Mouse (Mus musculus): ENCODE data around the gene Fshr. TPM values are rescaled to one million over a fixed set of nuclear protein-coding genes. Genes with fewer than 3 reads are reported as not detected.
"Not testable (repeated sequence)": the region's sequence is repeated elsewhere in the genome, so short reads cannot be mapped to it uniquely, and the experiment has no call there.

Gene Fshr
- 0.09 TPM in 1 of 2 replicates, not detected in the other for polyA plus RNA-seq (2015; fragmentation: Nextera tagmentation; extraction: Ambion mirVana)

DNA sequence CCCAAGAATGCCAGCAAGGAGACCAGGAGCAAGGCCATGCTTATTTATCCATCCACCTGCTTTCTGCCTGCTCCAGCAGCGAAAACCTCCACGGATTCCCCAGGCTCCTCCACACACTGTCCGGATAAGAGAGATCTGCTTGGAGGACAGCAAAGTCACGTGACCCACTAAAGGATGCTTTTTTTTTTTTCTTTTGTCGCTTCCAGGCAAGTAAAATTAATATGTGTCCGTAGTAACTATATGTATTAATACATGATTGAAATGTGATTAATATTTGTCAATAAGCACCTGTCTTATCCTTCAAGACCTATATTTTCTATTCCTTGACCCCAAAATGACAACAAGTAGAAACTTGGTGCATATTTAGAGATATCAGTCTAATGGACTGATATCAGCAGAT is at the start of gene Fshr:
Fshr (minus strand) TSS at position 101 of the 400 bp plus-strand sequence.
- H3K4me2 ChIP-seq (replicated peaks): no peak within 1 kb of the TSS
- no peaks in the 10 kb centered on the region for H3K4me1 ChIP-seq
- H3K4me3 ChIP-seq (replicated peaks): no peak within 1 kb of the TSS
- no peaks in the 10 kb centered on the region for H3K27me3 ChIP-seq
- H3K9me3 ChIP-seq (replicated peaks): no peaks in the 10 kb centered on the region
- 88% methylated on average over 6 of the region's 6 CpGs for WGBS
- H3K27ac ChIP-seq (replicated peaks): no peak within 1 kb of the TSS
- ATAC-seq (ENCODE audit: insufficient number of reproducible peaks, low FRiP score, low TSS enrichment, low read depth): no peak
- no peak within 1 kb of the TSS for H3K9ac ChIP-seq
- no peaks in the 10 kb centered on the region for H3K36me3 ChIP-seq

DNA sequence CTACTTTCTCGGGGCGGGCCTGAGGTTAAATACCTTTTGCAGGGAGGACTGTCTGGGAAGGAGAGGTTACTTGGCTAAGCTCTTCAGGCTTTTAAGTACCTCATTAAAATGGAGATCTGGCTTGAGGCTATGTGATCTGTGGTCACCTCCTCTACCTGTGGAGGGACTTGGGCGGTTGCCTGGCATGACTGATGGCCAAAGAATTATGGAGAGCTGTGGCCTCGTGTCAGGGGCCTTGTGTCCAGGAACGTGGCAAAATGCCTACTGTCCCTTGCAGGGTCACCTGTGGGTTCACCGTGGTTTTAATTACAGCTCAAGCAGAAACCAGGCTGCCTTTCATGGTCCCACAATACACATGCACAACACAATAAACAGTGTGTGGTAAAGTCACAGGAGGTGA is 1.7 kb upstream of the Fshr start:
- 80% methylated on average over 6 of the region's 6 CpGs for WGBS
- no peak for ATAC-seq (ENCODE audit: insufficient number of reproducible peaks, low FRiP score, low TSS enrichment, low read depth)
- Histone ChIP-seq H3K4me2 (replicated peaks) (no peak overlapping the region), H3K4me3 (replicated peaks) (no peak overlapping the region), H3K9ac (no peak overlapping the region), H3K27me3 (no peaks in the 10 kb centered on the region), H3K36me3 (no peaks in the 10 kb centered on the region), H3K4me1 (no peaks in the 10 kb centered on the region), H3K9me3 (replicated peaks) (no peaks in the 10 kb centered on the region), H3K27ac (replicated peaks) (no peak overlapping the region)

- ATAC-seq (ENCODE audit: insufficient number of reproducible peaks, low FRiP score, low TSS enrichment, low read depth): no peak
- WGBS: 57% methylated on average over 1 of the region's 1 CpGs
- H3K27me3 ChIP-seq: no peaks in the 10 kb centered on the region
- no peak overlapping the region for H3K9ac ChIP-seq
- H3K4me1 ChIP-seq: no peaks in the 10 kb centered on the region
- H3K9me3 ChIP-seq (replicated peaks): no peaks in the 10 kb centered on the region
- no peak overlapping the region for H3K4me3 ChIP-seq (replicated peaks)
- H3K36me3 ChIP-seq: no peaks in the 10 kb centered on the region
- no peak overlapping the region for H3K27ac ChIP-seq (replicated peaks)
- H3K4me2 ChIP-seq (replicated peaks): no peak overlapping the region
Observed at GRCm38 (mm10) chr17:89173545-89173944, 26.9 kb downstream of the Fshr start.

DNA sequence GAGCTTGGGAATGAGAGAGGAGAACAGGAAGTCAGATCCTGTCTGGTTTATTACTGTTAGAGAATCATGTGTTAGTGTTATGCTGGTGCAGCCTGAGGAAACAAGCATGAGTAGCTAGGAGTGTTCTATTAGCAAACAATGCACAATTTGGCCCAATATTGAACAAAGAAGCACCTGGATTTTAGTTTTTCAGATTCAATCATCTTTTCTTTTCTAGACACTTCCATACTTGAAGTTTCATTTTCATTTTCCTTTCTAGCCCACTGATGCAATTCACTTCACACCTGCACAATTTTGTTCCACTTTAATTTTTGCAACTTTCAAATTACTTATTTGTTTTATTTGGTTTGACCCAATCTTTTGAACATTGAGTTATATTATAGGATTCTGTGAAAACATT is 35.7 kb downstream of the Fshr start:
- no peak overlapping the region for H3K9ac ChIP-seq
- no peak overlapping the region for H3K27ac ChIP-seq (replicated peaks)
- H3K27me3 ChIP-seq: no peaks in the 10 kb centered on the region
- ATAC-seq (ENCODE audit: insufficient number of reproducible peaks, low FRiP score, low TSS enrichment, low read depth): no peak
- no peaks in the 10 kb centered on the region for H3K36me3 ChIP-seq
- H3K4me3 ChIP-seq (replicated peaks): no peak overlapping the region
- H3K4me2 ChIP-seq (replicated peaks): no peak overlapping the region
- no peaks in the 10 kb centered on the region for H3K4me1 ChIP-seq
- H3K9me3 ChIP-seq (replicated peaks): no peaks in the 10 kb centered on the region

DNA sequence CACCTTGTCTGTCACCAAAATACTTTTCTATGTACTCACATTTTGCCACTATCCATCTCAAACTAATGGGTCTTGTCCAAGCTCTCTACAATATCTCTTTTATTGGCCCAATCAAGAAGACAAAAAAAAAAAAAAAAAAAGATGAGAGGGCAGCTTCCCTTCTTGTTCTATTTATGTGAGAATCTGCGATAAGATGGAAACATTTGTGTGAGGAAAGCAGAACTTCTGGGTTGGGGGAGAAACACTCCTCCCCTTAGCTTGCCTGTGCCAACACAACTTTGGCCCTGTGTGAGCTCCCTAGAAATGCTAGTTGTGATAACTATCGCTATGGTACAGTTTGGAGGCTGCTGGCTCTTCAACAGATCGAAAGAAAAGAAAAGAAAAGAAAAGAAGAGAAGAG is 38.0 kb downstream of the Fshr start:
- H3K36me3 ChIP-seq: no peaks in the 10 kb centered on the region
- 92% methylated on average over 3 of the region's 3 CpGs for WGBS
- H3K4me2 ChIP-seq (replicated peaks): no peak overlapping the region
- no peak overlapping the region for H3K9ac ChIP-seq
- H3K4me1 ChIP-seq: no peaks in the 10 kb centered on the region
- no peaks in the 10 kb centered on the region for H3K9me3 ChIP-seq (replicated peaks)
- ATAC-seq (ENCODE audit: insufficient number of reproducible peaks, low FRiP score, low TSS enrichment, low read depth): no peak
- no peak overlapping the region for H3K4me3 ChIP-seq (replicated peaks)
- H3K27me3 ChIP-seq: no peaks in the 10 kb centered on the region
- no peak overlapping the region for H3K27ac ChIP-seq (replicated peaks)

GRCm38 (mm10) chr17:89159343-89159742 is 41.1 kb downstream of the Fshr start:
- H3K4me2 ChIP-seq (replicated peaks); H3K4me3 ChIP-seq (replicated peaks); ATAC-seq (ENCODE audit: insufficient number of reproducible peaks, low FRiP score, low TSS enrichment, low read depth); H3K27ac ChIP-seq (replicated peaks); H3K9ac ChIP-seq; H3K36me3 ChIP-seq; H3K9me3 ChIP-seq (replicated peaks); H3K4me1 ChIP-seq; H3K27me3 ChIP-seq: not testable (repeated sequence)
- 90% methylated on average over 3 of the region's 3 CpGs for WGBS

DNA sequence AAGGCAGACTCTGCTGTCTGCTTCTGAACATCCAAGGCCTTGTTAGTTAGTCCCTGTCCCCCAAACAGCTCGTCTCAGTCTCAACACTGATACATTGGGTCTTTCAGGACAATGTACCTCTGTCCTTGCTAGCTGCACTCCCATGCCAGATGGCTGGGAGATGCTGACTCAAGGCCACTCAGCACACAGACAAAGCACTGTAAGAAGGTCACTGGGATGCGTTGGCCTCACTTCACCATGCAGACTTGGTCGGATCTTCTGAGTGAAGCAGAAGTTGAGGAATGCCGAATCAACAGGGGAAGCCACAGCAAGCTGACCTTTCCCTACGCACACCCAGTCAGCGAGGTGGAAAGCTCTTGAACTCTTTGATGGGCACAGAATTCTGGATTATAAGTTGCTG is 55.7 kb downstream of the Fshr start:
- ATAC-seq (ENCODE audit: insufficient number of reproducible peaks, low FRiP score, low TSS enrichment, low read depth): no peak
- 73% methylated on average over 6 of the region's 6 CpGs for WGBS

GRCm38 (mm10) chr17:89120023-89120422 is 80.5 kb downstream of the Fshr start:
- H3K4me1 ChIP-seq: no peaks in the 10 kb centered on the region
- no peak overlapping the region for H3K27ac ChIP-seq (replicated peaks)
- 68% methylated on average over 2 of the region's 2 CpGs for WGBS
- no peak for ATAC-seq (ENCODE audit: insufficient number of reproducible peaks, low FRiP score, low TSS enrichment, low read depth)
- H3K27me3 ChIP-seq: no peaks in the 10 kb centered on the region
- H3K36me3 ChIP-seq: no peaks in the 10 kb centered on the region
- no peak overlapping the region for H3K4me2 ChIP-seq (replicated peaks)
- H3K9ac ChIP-seq: no peak overlapping the region
- no peak overlapping the region for H3K4me3 ChIP-seq (replicated peaks)
- H3K9me3 ChIP-seq (replicated peaks): no peaks in the 10 kb centered on the region

More for the DNA sequence above, 55.7 kb downstream of the Fshr start:
- Histone ChIP-seq H3K27me3 (no peaks in the 10 kb centered on the region), H3K4me1 (no peaks in the 10 kb centered on the region), H3K27ac (replicated peaks) (no peak overlapping the region), H3K36me3 (no peaks in the 10 kb centered on the region), H3K4me3 (replicated peaks) (no peak overlapping the region), H3K9me3 (replicated peaks) (no peaks in the 10 kb centered on the region), H3K4me2 (replicated peaks) (no peak overlapping the region), H3K9ac (no peak overlapping the region)

- Histone ChIP-seq H3K4me2 (replicated peaks) (no peak overlapping the region), H3K9ac (no peak overlapping the region), H3K27ac (replicated peaks) (no peak overlapping the region), H3K4me1 (no peaks in the 10 kb centered on the region), H3K4me3 (replicated peaks) (no peak overlapping the region), H3K9me3 (replicated peaks) (no peaks in the 10 kb centered on the region), H3K27me3 (no peaks in the 10 kb centered on the region), H3K36me3 (no peaks in the 10 kb centered on the region)
- WGBS: 67% methylated on average over 2 of the region's 2 CpGs
- ATAC-seq (ENCODE audit: insufficient number of reproducible peaks, low FRiP score, low TSS enrichment, low read depth): no peak
Observed at GRCm38 (mm10) chr17:89119250-89119649, 81.2 kb downstream of the Fshr start.

- no peak for ATAC-seq (ENCODE audit: insufficient number of reproducible peaks, low FRiP score, low TSS enrichment, low read depth)
- H3K9ac ChIP-seq: no peak overlapping the region
- no peaks in the 10 kb centered on the region for H3K36me3 ChIP-seq
- H3K9me3 ChIP-seq (replicated peaks): no peaks in the 10 kb centered on the region
- no peak overlapping the region for H3K4me3 ChIP-seq (replicated peaks)
- H3K4me2 ChIP-seq (replicated peaks): no peak overlapping the region
- no peaks in the 10 kb centered on the region for H3K27me3 ChIP-seq
- no peaks in the 10 kb centered on the region for H3K4me1 ChIP-seq
- no peak overlapping the region for H3K27ac ChIP-seq (replicated peaks)
Observed at GRCm38 (mm10) chr17:89113944-89114343, 86.5 kb downstream of the Fshr start.

DNA sequence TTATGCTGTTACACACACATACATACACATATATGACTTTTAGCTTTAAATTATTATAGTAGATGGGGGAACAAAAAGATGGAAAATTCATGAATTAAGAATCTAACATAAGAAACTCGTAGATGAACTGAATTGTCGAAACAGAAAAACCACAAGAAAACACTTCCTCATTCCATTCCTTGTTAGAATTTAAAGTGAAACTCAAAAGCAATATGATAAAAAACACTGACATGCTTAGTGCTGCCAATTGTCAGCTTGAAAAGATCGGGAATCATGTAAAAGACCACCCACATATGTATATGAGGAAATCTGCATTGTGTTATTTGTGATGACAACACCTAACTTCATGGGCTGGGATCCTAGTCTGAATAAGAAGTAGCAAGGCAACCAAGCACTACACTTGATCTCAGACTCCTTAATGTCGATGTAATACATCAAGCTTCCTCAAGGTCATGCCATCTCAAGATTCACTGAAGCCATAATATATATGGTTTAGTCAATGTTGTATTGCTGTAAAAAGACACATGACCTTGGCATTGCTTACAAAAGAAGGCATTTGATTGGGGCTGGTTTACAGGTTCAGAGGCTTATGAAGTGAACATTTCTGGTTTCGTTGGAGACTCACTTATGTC is 99.6 kb downstream of the Fshr start:
- no peak overlapping the region for H3K4me3 ChIP-seq (replicated peaks)
- H3K36me3 ChIP-seq: no peaks in the 10 kb centered on the region
- ATAC-seq (ENCODE audit: insufficient number of reproducible peaks, low FRiP score, low TSS enrichment, low read depth): no peak
- no peaks in the 10 kb centered on the region for H3K4me1 ChIP-seq
- no peak overlapping the region for H3K9ac ChIP-seq
- no peak overlapping the region for H3K4me2 ChIP-seq (replicated peaks)
- 59% methylated on average over 5 of the region's 5 CpGs for WGBS
- no peaks in the 10 kb centered on the region; the same call in 1 of the 2 replicates for H3K9me3 ChIP-seq (replicated peaks)
- H3K27me3 ChIP-seq: no peaks in the 10 kb centered on the region
- no peak overlapping the region for H3K27ac ChIP-seq (replicated peaks)

DNA sequence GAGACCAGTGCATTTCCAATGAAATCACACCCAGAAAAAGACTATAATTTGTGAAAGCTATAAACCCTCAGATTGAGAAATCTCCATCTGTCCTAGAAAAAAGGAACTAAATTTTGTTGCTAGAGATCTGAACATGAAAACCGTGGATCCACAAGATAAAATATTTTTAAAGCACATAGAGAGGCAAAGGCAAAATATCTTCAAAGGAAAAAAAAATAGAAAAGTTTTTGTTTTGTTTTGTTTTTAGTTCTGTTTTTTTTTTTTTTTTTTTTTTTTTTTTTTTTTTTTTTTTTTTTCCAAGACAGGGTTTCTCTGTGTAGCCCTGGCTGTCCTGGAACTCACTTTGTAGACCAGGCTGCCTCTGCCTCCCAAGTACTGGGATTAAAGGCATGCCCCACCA is 100.7 kb downstream of the Fshr start:
- H3K36me3 ChIP-seq; H3K9me3 ChIP-seq (replicated peaks); ATAC-seq (ENCODE audit: insufficient number of reproducible peaks, low FRiP score, low TSS enrichment, low read depth); H3K4me1 ChIP-seq; H3K27ac ChIP-seq (replicated peaks); H3K27me3 ChIP-seq; H3K4me2 ChIP-seq (replicated peaks); H3K4me3 ChIP-seq (replicated peaks); H3K9ac ChIP-seq: not testable (repeated sequence)
- 71% methylated on average over 1 of the region's 1 CpGs for WGBS

Measured in embryonic facial prominence, embryonic 15.5 days (tissue).